Mouse (Mus musculus) lung, postnatal 0 days (tissue): ENCODE data around the gene Tulp3. TPM values are rescaled to one million over a fixed set of nuclear protein-coding genes. Genes with fewer than 3 reads are reported as not detected.
A peak's percentile ranks its signal among the peaks of the same experiment; 100 is the strongest.

Experiments used
- ATAC-seq: fragments of 200-750 bp; cut with Nextera tagmentation; 2 replicates; pipeline ENCODE4 v1.8.0; 2017; ENCODE audit warnings: moderate library complexity
- DNase-seq: peaks from one replicate; pipeline ENCODE4 v3.0.0-alpha.2; 2016; ENCODE audit warnings: low spot score
- H3K27ac ChIP-seq: fragments of 300-500 bp; sonication (generic); 2 replicates; pipeline ENCODE4 v1.5.1; 2014; ENCODE audit warnings: antibody characterized with exemption, mild to moderate bottlenecking, low read length, mixed read lengths
- H3K27me3 ChIP-seq: fragments of 300-500 bp; sonication (generic); replicated peaks from 2 replicates; pipeline ENCODE4 v1.6.1; 2014; ENCODE audit warnings: low read length, mixed read lengths; ENCODE audit not compliant: insufficient read depth
- H3K36me3 ChIP-seq: fragments of 300-500 bp; sonication (generic); 2 replicates; pipeline ENCODE4 v1.6.1; 2014; ENCODE audit warnings: low read length, mixed read lengths; ENCODE audit not compliant: insufficient read depth
- H3K4me1 ChIP-seq: fragments of 300-500 bp; sonication (generic); 2 replicates; pipeline ENCODE4 v1.6.1; 2014; ENCODE audit warnings: antibody characterized with exemption, low read depth, low read length, mixed read lengths; ENCODE audit not compliant: insufficient read depth
- H3K4me2 ChIP-seq: fragments of 300-500 bp; sonication (generic); replicated peaks from 2 replicates; pipeline ENCODE4 v1.6.1; 2014; ENCODE audit warnings: low read depth, mild to moderate bottlenecking, low read length, moderate library complexity, mixed read lengths
- H3K4me3 ChIP-seq: fragments of 300-500 bp; sonication (generic); 2 replicates; pipeline ENCODE4 v1.5.1; 2014; ENCODE audit warnings: low read depth, low read length
- H3K9ac ChIP-seq: fragments of 300-500 bp; sonication (generic); replicated peaks from 2 replicates; pipeline ENCODE4 v1.6.1; 2014; ENCODE audit warnings: low read depth, mild to moderate bottlenecking
- H3K9me3 ChIP-seq: fragments of 300-500 bp; sonication (generic); 2 replicates; pipeline ENCODE4 v1.6.1; 2016; ENCODE audit warnings: low read length, mixed read lengths
- CTCF ChIP-seq: IDR thresholded peaks from 2 replicates; pipeline ENCODE4 v1.5.1; 2016; ENCODE audit warnings: antibody characterized with exemption, mild to moderate bottlenecking
- EP300 ChIP-seq: IDR thresholded peaks from 2 replicates; pipeline ENCODE4 v1.6.1; 2016; ENCODE audit warnings: antibody characterized with exemption, mild to moderate bottlenecking, control low read depth
- WGBS: fragments of 180-500 bp; shearing (Covaris S2); extraction: QIAGEN DNeasy Blood & Tissue Kit; methylation state at CpG from one replicate; pipeline ENCODE4 v1.1.7; 2014; 5-methylcytosine and 5-hydroxymethylcytosine counted together
- polyA plus RNA-seq: library from polyadenylated mRNA; unstranded; fragments of >200 nt; fragmentation: Nextera tagmentation; extraction: Ambion mirVana; gene quantifications from 2 replicates; pipeline ENCODE4 v1.2.1, GENCODE M21; 2015

Gene Tulp3
- polyA plus RNA-seq, 1 experiment from 2014 or later: 9.5 TPM

- TF ChIP-seq CTCF (no peak), EP300 (no peak)
- Histone ChIP-seq H3K9me3 (no peaks in the 10 kb centered on the region), H3K4me3 (no peak overlapping the region), H3K9ac (no peak overlapping the region), H3K27ac (no peak overlapping the region), H3K27me3 (no peaks in the 10 kb centered on the region), H3K4me2 (no peak overlapping the region), H3K4me1 (no peaks in the 10 kb centered on the region), H3K36me3 (0 out of 2 replicates have a peak, but pooled peaks cover 3% of the 10 kb centered on the region)
- no peak for DNase-seq
- no peak for ATAC-seq
- WGBS: 81% methylated on average over 17 of the region's 17 CpGs
Observed at GRCm38 (mm10) chr6:128376371-128377085, 20.9 kb upstream of the Tulp3 start.

- no peaks in the 10 kb centered on the region for H3K4me1 ChIP-seq
- H3K27ac ChIP-seq: no peak within 1 kb of the TSS
- peak; percentile 40 for DNase-seq
- WGBS: 46% methylated on average over 6 of the region's 6 CpGs
- no peak within 1 kb of the TSS for H3K9ac ChIP-seq
- peaks cover 8% of the 10 kb centered on the region; the same call in 1 of the 2 replicates for H3K36me3 ChIP-seq
- H3K4me2 ChIP-seq: no peak within 1 kb of the TSS
- H3K4me3 ChIP-seq: no peak within 1 kb of the TSS
- H3K27me3 ChIP-seq: no peaks in the 10 kb centered on the region
- H3K9me3 ChIP-seq: no peaks in the 10 kb centered on the region
- ATAC-seq: peak; percentile 68
- TF ChIP-seq EP300 (no peak), CTCF (no peak)
Observed at GRCm38 (mm10) chr6:128375192-128375591, 19.5 kb upstream of the Tulp3 start, which contains the start of the genes Tex52 and Gm44596. TSS of gene Tex52 (plus strand) at chr6:128375456. TSS of gene Gm44596 (plus strand) at chr6:128375503.

GRCm38 (mm10) chr6:128370040-128370439, 14.4 kb upstream of the Tulp3 start:
- H3K4me3 ChIP-seq: no peak overlapping the region
- no peaks in the 10 kb centered on the region for H3K9me3 ChIP-seq
- H3K4me2 ChIP-seq: no peak overlapping the region
- WGBS: 90% methylated on average over 5 of the region's 5 CpGs
- no peak for DNase-seq
- no peaks in the 10 kb centered on the region for H3K4me1 ChIP-seq
- no peak for ATAC-seq
- H3K27me3 ChIP-seq: no peaks in the 10 kb centered on the region
- H3K9ac ChIP-seq: no peak overlapping the region
- H3K27ac ChIP-seq: no peak overlapping the region
- TF ChIP-seq CTCF: no peak
- no peak for TF ChIP-seq EP300
- H3K36me3 ChIP-seq: peaks cover 8% of the 10 kb centered on the region; the same call in 1 of the 2 replicates

GRCm38 (mm10) chr6:128366466-128366865, 10.8 kb upstream of the Tulp3 start:
- Histone ChIP-seq H3K27ac (no peak overlapping the region), H3K27me3 (no peaks in the 10 kb centered on the region), H3K4me1 (no peaks in the 10 kb centered on the region), H3K9ac (no peak overlapping the region), H3K36me3 (peaks cover 4% of the 10 kb centered on the region; the same call in 1 of the 2 replicates), H3K4me3 (no peak overlapping the region), H3K9me3 (no peaks in the 10 kb centered on the region), H3K4me2 (no peak overlapping the region)
- no peak for DNase-seq
- TF ChIP-seq CTCF: no peak
- TF ChIP-seq EP300: no peak
- 80% methylated on average over 5 of the region's 5 CpGs for WGBS
- no peak for ATAC-seq

- DNase-seq (peak; percentile 38), ATAC-seq (no peak)
- TF ChIP-seq CTCF (no peak), EP300 (no peak)
- Histone ChIP-seq H3K36me3 (no peaks in the 10 kb centered on the region), H3K9me3 (no peaks in the 10 kb centered on the region), H3K9ac (no peak overlapping the region), H3K27ac (no peak overlapping the region), H3K4me3 (no peak overlapping the region), H3K4me1 (no peaks in the 10 kb centered on the region), H3K4me2 (no peak overlapping the region), H3K27me3 (no peaks in the 10 kb centered on the region)
- WGBS: 61% methylated on average over 6 of the region's 6 CpGs
Observed at GRCm38 (mm10) chr6:128364721-128365120, 9.1 kb upstream of the Tulp3 start.

GRCm38 (mm10) chr6:128363007-128363825, 7.6 kb upstream of the Tulp3 start:
- peak overlapping the region; percentile 100 for H3K4me2 ChIP-seq
- H3K4me1 ChIP-seq: no peaks in the 10 kb centered on the region
- peak overlapping the region; percentile 95 for H3K27ac ChIP-seq
- peak; percentile 50 for DNase-seq
- peak overlapping the region; percentile 88 for H3K9ac ChIP-seq
- no peaks in the 10 kb centered on the region for H3K36me3 ChIP-seq
- under 1% methylated on average over 30 of the region's 46 CpGs for WGBS
- TF ChIP-seq CTCF (no peak), EP300 (no peak)
- H3K4me3 ChIP-seq: peak overlapping the region; percentile 89
- H3K9me3 ChIP-seq: no peaks in the 10 kb centered on the region
- ATAC-seq: peak; percentile 15
- no peaks in the 10 kb centered on the region for H3K27me3 ChIP-seq
